Mouse (Mus musculus) cerebellum, adult 9-11 months (tissue): Measurements from ENCODE around the gene Ppp2r5a.
A peak's percentile ranks its signal among the peaks of the same experiment; 100 is the strongest.
"Not testable (repeated sequence)": the region's sequence is repeated elsewhere in the genome, so short reads cannot be mapped to it uniquely, and the experiment has no call there.

Source experiments
- DNase-seq: peaks from one replicate; pipeline ENCODE4 v3.0.0; 2022

Gene Ppp2r5a

GRCm38 (mm10) chr1:191403074-191403473 is at the start of gene Ppp2r5a:
Gene Ppp2r5a, minus strand, starts transcription at chr1:191403272.
- DNase-seq = no peak

DNA sequence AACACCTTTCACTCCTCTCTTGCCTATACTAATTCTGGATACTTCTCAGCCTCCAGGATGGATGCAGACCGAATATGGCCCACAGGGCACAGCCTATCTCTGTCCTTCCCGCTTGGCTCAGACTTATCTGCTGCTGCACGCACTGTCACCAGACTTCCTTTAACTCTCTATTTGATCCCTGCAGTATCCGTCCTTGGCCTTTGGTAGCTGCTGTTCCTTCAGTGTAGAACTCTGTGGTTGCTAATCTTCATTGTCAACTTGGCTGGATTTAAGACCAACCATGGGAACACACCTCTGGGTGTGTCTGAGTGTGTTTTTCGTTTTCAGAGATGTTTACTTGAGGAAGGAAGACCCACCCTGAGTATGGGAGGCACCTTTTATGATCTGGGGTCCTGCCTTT is 47.5 kb upstream of the Ppp2r5a start:
- no peak for DNase-seq

GRCm38 (mm10) chr1:191449537-191449936 is 46.5 kb upstream of the Ppp2r5a start:
- DNase-seq = no peak

DNA sequence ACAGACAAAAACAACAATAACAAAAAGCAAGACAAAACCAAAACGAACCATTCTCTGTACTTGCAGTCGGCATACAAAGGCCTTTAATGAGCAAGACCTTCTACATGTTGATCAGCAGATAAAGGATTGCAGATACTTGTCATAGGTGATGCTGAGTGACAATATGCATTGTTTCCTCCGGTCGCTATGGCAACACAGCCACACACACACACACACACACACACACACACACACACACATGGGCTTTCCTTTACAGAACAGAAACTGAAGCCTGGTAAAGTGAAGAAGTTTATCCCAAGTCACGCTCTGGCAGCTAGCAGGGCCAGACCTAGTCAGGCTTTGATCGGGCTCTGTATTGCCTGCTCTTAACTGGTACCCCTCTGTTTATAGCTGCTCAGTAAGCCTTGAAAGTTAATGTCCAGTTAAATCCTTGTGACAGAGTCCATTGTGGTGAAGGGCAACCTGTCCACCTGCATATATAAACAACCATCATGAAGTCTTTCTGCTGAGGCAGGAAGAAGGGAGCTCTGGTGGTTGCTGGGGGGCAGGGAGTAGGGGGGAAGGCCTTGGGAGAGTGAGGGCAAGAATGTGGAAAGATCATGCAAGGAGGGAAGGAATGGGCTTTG is 44.4 kb upstream of the Ppp2r5a start:
- DNase-seq = no peak

- DNase-seq = no peak
These were observed 43.2 kb upstream of the Ppp2r5a start for GRCm38 (mm10) chr1:191446307-191446706.

DNA sequence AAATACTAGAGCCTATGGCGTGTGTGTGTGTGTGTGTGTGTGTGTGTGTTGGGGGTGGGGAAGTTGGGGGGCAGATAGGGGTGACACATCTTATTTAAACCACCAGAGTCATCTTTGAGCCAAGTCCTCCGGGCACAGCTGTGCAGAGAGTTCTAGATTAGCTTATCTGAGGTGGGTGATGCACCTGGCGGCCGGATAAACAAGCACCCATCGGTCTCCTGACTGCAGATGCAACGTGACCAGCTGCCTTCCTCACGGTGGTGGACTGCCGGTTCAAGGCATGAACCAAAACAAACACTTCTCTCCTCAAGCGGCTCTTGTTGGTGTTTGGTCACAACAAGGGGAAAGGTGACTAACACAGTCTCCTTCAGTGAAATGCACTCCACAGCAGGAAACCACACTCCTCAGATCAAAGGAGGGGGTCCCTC is 42.8 kb upstream of the Ppp2r5a start:
- no peak for DNase-seq

GRCm38 (mm10) chr1:191445401-191445800 is 42.3 kb upstream of the Ppp2r5a start:
- no peak for DNase-seq

- DNase-seq = no peak
These were observed 41.4 kb upstream of the Ppp2r5a start for GRCm38 (mm10) chr1:191444467-191444866.

DNA sequence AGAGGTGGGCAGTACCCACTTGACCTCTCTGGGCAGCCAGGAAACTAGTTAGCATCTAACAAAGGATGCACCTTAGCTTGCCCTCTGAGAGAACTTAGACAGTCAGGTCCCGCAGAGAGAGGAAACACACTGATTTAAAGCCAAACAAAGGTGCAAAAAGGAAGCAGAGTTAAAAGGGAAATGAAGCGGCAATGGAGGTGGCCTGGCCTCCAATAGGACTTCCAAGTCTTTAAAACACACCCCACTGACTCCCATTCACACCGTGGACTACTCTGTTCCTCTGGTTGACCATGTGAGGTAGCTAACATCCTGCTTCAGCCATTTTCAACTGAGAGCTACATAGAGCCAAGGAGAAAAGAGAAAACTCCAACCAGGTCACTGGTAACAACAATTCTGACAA is 35.9 kb upstream of the Ppp2r5a start:
- no peak for DNase-seq

- no peak for DNase-seq
These were observed 35.5 kb upstream of the Ppp2r5a start for GRCm38 (mm10) chr1:191438546-191438945.

DNA sequence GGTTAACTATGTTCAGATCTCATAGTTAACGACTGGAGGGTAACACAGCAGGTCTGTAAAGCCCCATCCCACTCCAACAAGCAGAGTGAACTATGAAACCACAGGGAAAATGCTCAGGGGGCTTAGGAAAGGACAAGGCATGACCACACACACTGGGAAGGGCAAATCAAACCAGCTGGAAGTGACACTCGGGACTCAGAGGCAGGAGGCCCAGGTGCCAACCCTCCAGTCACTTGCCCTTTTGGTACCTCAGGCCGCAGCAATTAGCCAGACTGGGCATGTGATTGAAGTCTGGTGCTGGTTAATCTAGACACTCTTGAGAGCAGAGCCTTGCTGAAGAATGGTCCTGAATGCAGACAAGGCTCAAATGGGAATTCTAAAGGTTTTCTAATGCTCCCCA is 33.6 kb upstream of the Ppp2r5a start:
- DNase-seq = no peak

DNA sequence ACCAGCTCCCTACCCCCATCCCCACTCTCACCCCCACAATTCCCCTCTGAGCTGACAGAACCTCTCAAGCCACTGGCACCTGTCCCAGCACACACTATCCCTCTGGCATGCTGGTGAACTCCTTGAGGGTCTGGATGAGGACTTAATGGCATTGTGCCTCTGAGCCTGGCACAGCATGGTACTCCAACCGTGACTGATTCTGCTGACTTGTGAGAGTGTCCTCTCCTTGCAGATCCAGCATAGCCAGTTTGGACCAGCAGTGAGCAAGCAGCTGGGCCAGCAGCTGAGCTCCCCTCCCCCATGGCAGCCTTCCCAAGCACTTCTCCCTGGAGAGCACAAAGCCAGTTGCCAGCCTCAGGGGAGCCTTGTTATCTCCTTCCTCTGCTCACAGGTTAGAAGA is 32.3 kb upstream of the Ppp2r5a start:
- DNase-seq = peak; percentile 43

DNA sequence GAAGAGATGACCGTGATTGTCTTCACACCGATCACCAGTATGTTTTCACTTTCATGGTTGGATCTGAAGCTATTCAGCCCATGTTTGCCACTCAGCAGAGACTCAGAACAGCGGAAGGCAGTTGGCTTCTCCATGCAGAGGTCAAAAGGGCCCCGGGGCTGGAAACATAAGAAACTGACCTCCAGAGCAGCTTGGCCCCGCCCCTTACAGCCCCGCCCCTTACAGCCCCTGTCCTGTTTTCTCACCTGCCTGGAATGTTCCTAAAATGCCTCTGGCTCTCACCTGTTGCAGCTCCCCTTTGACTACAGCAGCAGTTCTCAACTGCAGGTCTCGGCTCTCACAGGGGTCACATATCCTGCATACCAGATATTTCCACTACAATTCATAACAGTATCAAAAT is 29.5 kb upstream of the Ppp2r5a start:
- no peak for DNase-seq

DNA sequence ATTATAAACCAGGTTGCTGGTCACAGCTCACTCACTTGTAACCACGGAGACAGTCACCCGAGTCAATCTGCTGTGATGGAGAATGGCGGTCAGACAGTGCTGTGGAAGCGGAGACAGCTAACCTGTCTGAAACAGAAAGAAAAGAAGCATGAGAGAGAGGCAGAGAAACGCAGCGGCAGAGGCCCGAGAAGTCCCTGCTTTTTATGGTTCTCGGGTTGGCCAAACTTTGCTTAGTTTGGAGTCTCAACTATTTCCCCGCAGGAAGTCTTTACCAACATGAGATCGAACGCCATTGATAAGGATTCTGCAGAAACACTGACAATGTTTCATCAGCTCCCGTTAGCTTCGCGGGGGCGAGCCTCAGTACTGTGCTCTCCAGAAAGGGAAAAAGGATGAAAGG is 29.0 kb upstream of the Ppp2r5a start:
- no peak for DNase-seq

GRCm38 (mm10) chr1:191430121-191430520 is 27.0 kb upstream of the Ppp2r5a start:
- no peak for DNase-seq

DNA sequence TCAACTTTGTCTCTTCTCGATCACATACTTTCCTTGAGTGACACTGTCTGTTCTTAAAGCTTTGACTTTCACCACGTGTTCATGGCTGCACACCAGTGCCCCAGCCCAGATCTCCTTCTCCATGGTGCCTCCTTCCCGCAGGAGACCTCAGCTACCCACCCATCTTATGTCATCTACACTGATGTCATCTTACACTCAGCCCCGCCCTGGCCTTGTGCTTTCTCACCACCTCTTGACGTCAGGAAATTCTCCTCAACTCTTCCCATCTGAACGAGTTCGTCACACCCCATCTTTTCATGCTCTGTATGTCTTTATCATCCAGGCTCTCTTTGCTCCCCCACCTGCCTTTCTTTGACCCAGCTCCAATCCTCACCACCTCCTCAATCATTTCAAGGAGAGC is 22.8 kb upstream of the Ppp2r5a start:
- DNase-seq = no peak

DNA sequence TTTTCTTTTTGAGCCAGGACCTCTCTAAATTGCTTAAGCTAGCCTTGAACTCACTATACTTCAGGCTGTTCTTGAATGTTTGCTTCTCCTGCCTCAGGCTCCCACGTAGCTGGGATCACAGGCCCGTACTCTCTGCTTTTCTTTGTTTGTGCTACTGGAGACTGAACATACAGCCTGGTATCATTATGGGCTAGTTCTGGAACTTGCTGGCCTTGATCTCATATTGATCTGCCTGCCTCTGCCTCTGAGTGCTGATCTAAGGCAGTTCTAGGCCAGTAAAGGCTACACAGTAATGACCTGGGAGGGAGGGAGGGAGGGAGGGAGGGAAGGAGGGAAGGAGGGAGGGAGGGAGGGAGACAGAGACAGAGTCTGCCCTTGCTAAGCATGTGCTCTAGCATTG is 20.1 kb upstream of the Ppp2r5a start:
- DNase-seq = no peak

DNA sequence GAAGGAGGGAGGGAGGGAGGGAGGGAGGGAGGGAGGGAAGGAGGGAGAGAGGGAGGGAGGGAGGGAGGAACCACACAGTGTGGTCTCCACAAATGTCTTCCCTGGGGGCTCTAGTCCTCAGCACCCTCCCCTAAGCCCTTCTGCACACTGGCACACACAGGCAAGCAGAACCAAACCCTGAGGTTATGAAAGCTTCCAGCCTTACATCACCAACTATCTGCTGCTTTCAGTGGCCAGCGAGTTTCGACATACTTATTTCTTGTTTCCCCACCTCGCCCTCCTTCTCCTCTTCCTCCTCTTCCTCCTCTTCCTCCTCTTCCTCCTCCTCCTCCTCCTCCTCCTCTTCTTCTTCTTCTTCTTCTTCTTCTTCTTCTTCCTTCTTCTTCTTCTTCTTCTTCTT is 19.6 kb upstream of the Ppp2r5a start:
- DNase-seq = not testable (repeated sequence)

- DNase-seq = no peak
These were observed 19.1 kb upstream of the Ppp2r5a start for GRCm38 (mm10) chr1:191422164-191422563.

DNA sequence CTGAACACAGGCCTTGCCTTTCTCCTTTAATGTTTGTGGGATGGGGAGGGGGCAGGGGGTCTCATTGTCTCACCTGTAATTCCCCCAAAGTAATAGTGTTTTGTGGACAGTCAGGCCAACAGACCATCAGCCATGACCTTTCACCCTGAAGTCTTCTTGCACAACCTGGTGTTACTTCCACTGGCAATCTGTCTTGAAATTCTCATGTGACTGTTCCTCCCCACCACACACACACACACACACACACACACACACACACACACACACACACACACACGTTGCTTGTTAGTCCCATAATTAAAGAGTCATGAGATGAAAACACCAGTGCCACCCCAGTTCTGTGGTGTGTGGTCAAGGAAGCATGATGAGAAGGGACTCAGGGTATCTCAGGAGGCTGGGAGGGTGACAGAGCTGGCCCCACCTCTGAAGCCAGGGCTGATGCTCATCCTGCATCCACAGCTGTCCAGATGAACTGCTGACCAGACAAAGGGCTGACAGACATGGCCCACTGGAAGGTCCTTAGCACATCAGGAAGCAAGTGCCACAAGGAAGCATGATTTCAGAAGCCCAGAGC is 18.4 kb upstream of the Ppp2r5a start:
- DNase-seq = no peak

DNA sequence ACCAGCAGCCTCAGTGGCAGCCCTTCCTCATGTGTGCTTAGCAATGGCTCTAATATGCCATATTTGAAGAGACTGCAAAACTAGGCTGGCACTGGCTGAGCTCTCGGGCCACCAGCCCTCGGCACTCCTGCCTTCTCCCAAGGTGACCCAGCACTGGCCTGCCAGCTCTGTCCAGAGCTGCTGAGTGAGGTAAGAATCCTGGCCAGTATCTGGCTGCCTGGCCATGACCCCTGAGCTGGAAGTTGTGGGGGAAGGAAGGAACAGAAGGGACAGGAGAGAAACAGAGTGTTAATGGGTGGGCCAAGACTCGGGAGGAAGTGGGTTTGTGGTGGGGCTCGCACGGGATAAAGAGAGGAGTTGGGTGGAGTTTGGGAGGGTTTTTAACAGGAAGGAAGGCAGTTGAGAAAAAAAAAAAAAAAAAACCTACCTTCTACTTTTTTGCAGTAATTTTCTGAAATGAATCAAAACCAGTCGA is 17.9 kb upstream of the Ppp2r5a start:
- no peak for DNase-seq

DNA sequence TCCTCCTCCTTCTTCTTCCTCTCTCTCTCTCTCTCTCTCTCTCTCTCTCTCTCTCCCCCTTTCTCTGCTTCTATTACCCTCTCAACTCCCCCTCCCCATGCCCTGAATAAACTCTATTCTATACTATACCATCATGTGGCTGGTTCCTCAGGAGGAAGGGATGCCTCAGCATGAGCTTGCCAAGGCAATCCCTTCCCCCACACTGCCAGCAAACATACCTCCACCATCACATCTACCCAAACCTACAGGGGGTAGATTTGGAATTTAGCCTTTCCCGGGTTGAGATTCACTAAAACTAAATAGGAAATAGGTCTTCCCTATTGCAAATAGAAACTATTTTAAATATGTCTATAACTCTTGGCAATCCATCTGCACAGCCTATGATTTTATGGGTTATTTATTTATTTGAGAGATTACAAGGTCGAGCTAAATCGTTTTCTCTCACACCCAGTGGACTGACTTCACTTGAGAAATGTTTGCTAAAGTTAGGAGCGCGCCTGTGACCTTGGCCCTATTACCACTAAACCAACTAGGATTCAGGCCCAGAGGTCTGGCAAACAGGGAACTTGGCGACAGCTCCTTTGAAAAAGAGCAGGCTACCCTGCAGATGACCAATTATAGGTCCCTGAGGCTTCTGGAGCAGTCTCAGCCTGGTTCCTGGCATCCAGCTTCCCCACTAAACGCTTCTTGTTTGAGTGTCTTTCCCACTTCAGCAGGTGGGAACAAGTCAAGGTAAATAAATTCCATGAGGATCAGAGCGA is 17.1 kb upstream of the Ppp2r5a start:
- no peak for DNase-seq

GRCm38 (mm10) chr1:191419421-191419820 is 16.3 kb upstream of the Ppp2r5a start:
- DNase-seq = no peak

DNA sequence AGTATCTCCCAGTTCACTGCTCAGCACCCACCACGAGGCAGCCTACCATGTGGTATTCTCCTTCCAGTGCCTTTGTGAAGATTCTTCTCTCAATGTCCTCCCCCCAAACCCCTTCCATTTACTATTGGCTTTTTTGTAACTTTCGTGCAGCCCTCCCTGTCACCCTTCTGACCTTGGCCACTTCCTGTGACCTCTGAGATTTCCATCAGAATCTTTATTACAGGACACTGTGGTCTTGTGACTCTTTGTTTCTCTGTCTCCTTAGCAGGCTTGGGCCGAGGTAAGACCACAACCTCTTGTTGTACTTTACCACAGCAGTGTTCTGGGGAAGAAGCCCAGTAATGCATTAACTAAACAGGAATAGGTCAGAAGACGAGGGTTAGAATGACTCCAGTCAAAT is 15.9 kb upstream of the Ppp2r5a start:
- DNase-seq = no peak
